Mouse (Mus musculus): Measurements from ENCODE around the gene Mfsd4b5. TPM values are rescaled to one million over a fixed set of nuclear protein-coding genes. Genes with fewer than 3 reads are reported as not detected.
"Not testable (repeated sequence)": the region's sequence is repeated elsewhere in the genome, so short reads cannot be mapped to it uniquely, and the experiment has no call there.

Mfsd4b5 gene
- polyA plus RNA-seq, 1 experiment from 2014 or later, result 0.16 TPM

DNA sequence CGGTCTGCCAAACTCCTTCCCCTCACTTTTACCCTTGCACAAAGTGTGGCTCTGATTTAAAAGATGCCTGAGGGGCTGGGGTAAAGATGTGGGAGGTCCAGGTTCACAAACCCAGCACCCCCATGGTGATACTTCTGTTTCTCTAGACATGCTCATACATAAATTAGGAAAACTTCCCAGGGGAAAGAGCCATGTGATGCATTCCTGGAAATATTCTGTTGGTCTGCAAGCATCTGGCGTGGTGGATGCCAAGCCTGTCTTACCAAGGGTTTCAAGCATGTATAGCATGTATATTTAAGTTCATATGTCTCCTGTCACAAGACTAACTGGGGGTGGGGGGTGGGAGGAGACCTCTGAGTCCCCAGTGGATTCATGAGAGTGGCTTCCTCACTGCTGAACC is 34.0 kb upstream of the Mfsd4b5 start:
- WGBS, result 65% methylated on average over 2 of the region's 2 CpGs
- no peak overlapping the region for H3K9ac ChIP-seq (replicated peaks; ENCODE audit: low read depth, low read length)
- H3K9me3 ChIP-seq (ENCODE audit: control insufficient read depth, low read length), result no peaks in the 10 kb centered on the region
- H3K4me2 ChIP-seq (ENCODE audit: low read depth, low read length), result no peak overlapping the region
- H3K4me1 ChIP-seq (ENCODE audit: control insufficient read depth, insufficient read depth, low read length), result peaks cover 5% of the 10 kb centered on the region; the same call in 1 of the 2 replicates
- no peak for ATAC-seq (ENCODE audit: low read depth)
- no peaks in the 10 kb centered on the region for H3K27me3 ChIP-seq (ENCODE audit: control insufficient read depth, insufficient read depth, low read length)
- no peak overlapping the region for H3K4me3 ChIP-seq (ENCODE audit: low read depth, low read length)
- no peaks in the 10 kb centered on the region for H3K36me3 ChIP-seq (ENCODE audit: control insufficient read depth, insufficient read depth, low read length)
- H3K27ac ChIP-seq (ENCODE audit: low read depth, low read length), result no peak overlapping the region

GRCm38 (mm10) chr10:40019492-40019891 is 33.0 kb upstream of the Mfsd4b5 start:
- no peaks in the 10 kb centered on the region for H3K27me3 ChIP-seq (ENCODE audit: control insufficient read depth, insufficient read depth, low read length)
- no peak overlapping the region for H3K9ac ChIP-seq (replicated peaks; ENCODE audit: low read depth, low read length)
- 82% methylated on average over 3 of the region's 3 CpGs for WGBS
- H3K9me3 ChIP-seq (ENCODE audit: control insufficient read depth, low read length), result no peaks in the 10 kb centered on the region
- H3K4me3 ChIP-seq (ENCODE audit: low read depth, low read length), result no peak overlapping the region
- 0 out of 2 replicates have a peak, but pooled peaks cover 2% of the 10 kb centered on the region for H3K4me1 ChIP-seq (ENCODE audit: control insufficient read depth, insufficient read depth, low read length)
- no peaks in the 10 kb centered on the region for H3K36me3 ChIP-seq (ENCODE audit: control insufficient read depth, insufficient read depth, low read length)
- no peak overlapping the region for H3K4me2 ChIP-seq (ENCODE audit: low read depth, low read length)
- no peak for ATAC-seq (ENCODE audit: low read depth)
- no peak overlapping the region for H3K27ac ChIP-seq (ENCODE audit: low read depth, low read length)

DNA sequence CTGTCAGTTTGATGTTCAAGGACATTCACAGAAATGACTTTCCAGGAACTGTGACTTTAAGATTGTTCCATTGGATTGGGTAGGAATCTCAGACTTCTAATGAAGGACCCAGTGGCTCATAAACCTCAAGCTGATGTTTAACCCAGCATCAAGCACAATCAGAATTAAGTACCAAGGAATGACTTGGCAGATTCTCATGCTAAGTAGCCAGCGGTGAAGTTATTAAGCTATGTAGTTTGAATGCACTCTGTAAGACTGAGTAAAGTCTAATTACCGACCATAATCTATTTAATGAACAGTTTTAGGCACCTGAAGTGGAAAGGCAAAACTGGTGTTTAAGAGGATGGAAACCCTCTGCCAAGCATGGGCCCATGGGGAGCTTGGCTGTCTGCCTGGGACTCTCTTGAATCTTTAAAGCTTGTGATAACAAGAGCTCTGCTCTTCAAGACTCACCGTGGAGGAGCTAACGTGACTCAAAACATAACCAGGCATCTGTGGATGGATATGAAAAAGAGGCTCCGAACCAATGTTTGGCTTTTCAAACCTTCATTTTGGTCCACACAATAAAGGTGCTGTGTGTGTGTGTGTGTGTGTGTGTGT is 31.9 kb upstream of the Mfsd4b5 start:
- no peak overlapping the region for H3K9ac ChIP-seq (replicated peaks; ENCODE audit: low read depth, low read length)
- no peak overlapping the region for H3K4me2 ChIP-seq (ENCODE audit: low read depth, low read length)
- 79% methylated on average over 5 of the region's 5 CpGs for WGBS
- H3K4me3 ChIP-seq (ENCODE audit: low read depth, low read length), result no peak overlapping the region
- no peak for ATAC-seq (ENCODE audit: low read depth)
- H3K27ac ChIP-seq (ENCODE audit: low read depth, low read length), result no peak overlapping the region
- H3K36me3 ChIP-seq (ENCODE audit: control insufficient read depth, insufficient read depth, low read length), result no peaks in the 10 kb centered on the region
- no peaks in the 10 kb centered on the region for H3K9me3 ChIP-seq (ENCODE audit: control insufficient read depth, low read length)
- no peaks in the 10 kb centered on the region for H3K4me1 ChIP-seq (ENCODE audit: control insufficient read depth, insufficient read depth, low read length)
- H3K27me3 ChIP-seq (ENCODE audit: control insufficient read depth, insufficient read depth, low read length), result no peaks in the 10 kb centered on the region

DNA sequence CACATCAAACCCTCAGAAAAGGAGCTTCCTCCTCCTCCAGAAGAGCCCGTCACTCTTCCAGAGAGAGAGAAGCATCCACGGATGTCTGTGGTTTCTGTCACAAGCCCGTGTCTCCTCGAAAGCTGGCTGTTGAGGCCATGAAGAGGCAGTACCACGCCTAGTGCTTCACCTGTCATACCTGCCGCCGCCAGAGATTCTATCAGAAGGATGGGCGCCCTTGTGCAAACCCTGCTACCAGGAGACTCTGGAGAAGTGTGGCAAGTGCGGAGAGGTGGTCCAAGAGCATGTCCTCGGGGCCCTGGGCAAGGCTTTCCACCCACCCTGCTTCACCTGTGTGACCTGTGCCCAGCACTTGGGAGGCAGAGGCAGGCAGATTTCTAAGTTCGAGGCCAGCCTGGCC is 23.1 kb upstream of the Mfsd4b5 start:
- WGBS, result 91% methylated on average over 11 of the region's 11 CpGs
- Histone ChIP-seq H3K4me2 (ENCODE audit: low read depth, low read length) (no peak overlapping the region), H3K9ac (replicated peaks; ENCODE audit: low read depth, low read length) (no peak overlapping the region), H3K27me3 (ENCODE audit: control insufficient read depth, insufficient read depth, low read length) (no peaks in the 10 kb centered on the region), H3K36me3 (ENCODE audit: control insufficient read depth, insufficient read depth, low read length) (no peaks in the 10 kb centered on the region), H3K4me1 (ENCODE audit: control insufficient read depth, insufficient read depth, low read length) (no peaks in the 10 kb centered on the region), H3K9me3 (ENCODE audit: control insufficient read depth, low read length) (no peaks in the 10 kb centered on the region), H3K27ac (ENCODE audit: low read depth, low read length) (no peak overlapping the region), H3K4me3 (ENCODE audit: low read depth, low read length) (no peak overlapping the region)
- no peak for ATAC-seq (ENCODE audit: low read depth)

DNA sequence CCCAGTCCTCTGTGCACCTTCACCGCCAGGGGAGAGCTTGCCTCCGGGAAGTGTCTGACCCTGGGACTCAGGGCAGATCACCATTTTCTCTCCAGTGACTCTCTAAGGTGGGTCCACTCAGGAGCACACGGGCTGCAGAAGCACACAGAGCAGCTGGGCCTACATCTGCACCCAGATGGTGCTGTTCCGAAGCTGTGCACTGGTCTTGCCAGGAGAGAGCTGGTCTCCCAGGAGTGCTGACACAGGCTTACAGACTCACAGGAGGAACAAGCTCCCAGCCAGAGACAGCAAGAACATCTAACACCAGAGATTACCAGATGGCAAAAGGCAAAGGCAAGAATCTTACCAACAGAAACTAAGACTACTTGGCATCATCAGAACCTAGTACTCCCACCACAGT is 22.4 kb upstream of the Mfsd4b5 start:
- 79% methylated on average over 4 of the region's 4 CpGs for WGBS
- not testable (repeated sequence) for ATAC-seq (ENCODE audit: low read depth); H3K4me2 ChIP-seq (ENCODE audit: low read depth, low read length)

GRCm38 (mm10) chr10:40007953-40008352 is 21.5 kb upstream of the Mfsd4b5 start:
- Histone ChIP-seq H3K9ac (replicated peaks; ENCODE audit: low read depth, low read length) (no peak overlapping the region), H3K36me3 (ENCODE audit: control insufficient read depth, insufficient read depth, low read length) (no peaks in the 10 kb centered on the region), H3K27ac (ENCODE audit: low read depth, low read length) (no peak overlapping the region), H3K4me3 (ENCODE audit: low read depth, low read length) (no peak overlapping the region), H3K9me3 (ENCODE audit: control insufficient read depth, low read length) (no peaks in the 10 kb centered on the region), H3K4me1 (ENCODE audit: control insufficient read depth, insufficient read depth, low read length) (no peaks in the 10 kb centered on the region), H3K4me2 (ENCODE audit: low read depth, low read length) (no peak overlapping the region), H3K27me3 (ENCODE audit: control insufficient read depth, insufficient read depth, low read length) (no peaks in the 10 kb centered on the region)
- 87% methylated on average over 4 of the region's 4 CpGs for WGBS
- ATAC-seq (ENCODE audit: low read depth), result no peak

More for the DNA sequence above, 22.4 kb upstream of the Mfsd4b5 start:
- H3K9ac ChIP-seq (replicated peaks; ENCODE audit: low read depth, low read length); H3K27me3 ChIP-seq (ENCODE audit: control insufficient read depth, insufficient read depth, low read length); H3K4me3 ChIP-seq (ENCODE audit: low read depth, low read length); H3K36me3 ChIP-seq (ENCODE audit: control insufficient read depth, insufficient read depth, low read length); H3K27ac ChIP-seq (ENCODE audit: low read depth, low read length); H3K9me3 ChIP-seq (ENCODE audit: control insufficient read depth, low read length); H3K4me1 ChIP-seq (ENCODE audit: control insufficient read depth, insufficient read depth, low read length): not testable (repeated sequence)

DNA sequence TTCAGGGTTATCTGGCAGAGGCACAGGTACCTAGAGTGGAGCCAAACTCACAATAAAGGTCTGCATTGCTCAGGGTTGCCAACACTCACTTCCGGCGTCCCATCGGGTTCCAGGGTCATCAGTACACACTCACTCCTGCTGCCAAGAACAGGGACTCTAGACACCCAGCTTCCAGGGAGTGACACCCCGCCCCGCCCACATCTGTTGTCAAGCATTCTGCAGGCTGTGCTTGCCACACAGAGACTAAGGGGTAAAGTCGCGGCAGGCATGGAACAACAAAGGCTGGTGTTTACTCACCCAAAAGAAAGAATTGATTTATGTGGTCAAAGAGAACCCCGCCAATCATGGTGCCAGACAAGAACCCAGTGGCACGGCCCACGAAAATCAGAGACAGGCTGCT is 20.5 kb upstream of the Mfsd4b5 start:
- H3K27me3 ChIP-seq (ENCODE audit: control insufficient read depth, insufficient read depth, low read length), result no peaks in the 10 kb centered on the region
- H3K4me1 ChIP-seq (ENCODE audit: control insufficient read depth, insufficient read depth, low read length), result no peaks in the 10 kb centered on the region
- no peak overlapping the region for H3K27ac ChIP-seq (ENCODE audit: low read depth, low read length)
- 50% methylated on average over 10 of the region's 10 CpGs for WGBS
- H3K4me2 ChIP-seq (ENCODE audit: low read depth, low read length), result no peak overlapping the region
- H3K4me3 ChIP-seq (ENCODE audit: low read depth, low read length), result no peak overlapping the region
- no peak overlapping the region for H3K9ac ChIP-seq (replicated peaks; ENCODE audit: low read depth, low read length)
- no peaks in the 10 kb centered on the region for H3K9me3 ChIP-seq (ENCODE audit: control insufficient read depth, low read length)
- no peak for ATAC-seq (ENCODE audit: low read depth)
- no peaks in the 10 kb centered on the region for H3K36me3 ChIP-seq (ENCODE audit: control insufficient read depth, insufficient read depth, low read length)

- H3K4me2 ChIP-seq (ENCODE audit: low read depth, low read length), result no peak overlapping the region
- no peaks in the 10 kb centered on the region for H3K9me3 ChIP-seq (ENCODE audit: control insufficient read depth, low read length)
- H3K9ac ChIP-seq (replicated peaks; ENCODE audit: low read depth, low read length), result no peak overlapping the region
- H3K27me3 ChIP-seq (ENCODE audit: control insufficient read depth, insufficient read depth, low read length), result no peaks in the 10 kb centered on the region
- WGBS, result 95% methylated on average over 2 of the region's 2 CpGs
- no peak overlapping the region for H3K27ac ChIP-seq (ENCODE audit: low read depth, low read length)
- H3K4me1 ChIP-seq (ENCODE audit: control insufficient read depth, insufficient read depth, low read length), result no peaks in the 10 kb centered on the region
- H3K36me3 ChIP-seq (ENCODE audit: control insufficient read depth, insufficient read depth, low read length), result no peaks in the 10 kb centered on the region
- no peak overlapping the region for H3K4me3 ChIP-seq (ENCODE audit: low read depth, low read length)
- no peak for ATAC-seq (ENCODE audit: low read depth)
These were observed 14.3 kb upstream of the Mfsd4b5 start for GRCm38 (mm10) chr10:40000746-40001145.

DNA sequence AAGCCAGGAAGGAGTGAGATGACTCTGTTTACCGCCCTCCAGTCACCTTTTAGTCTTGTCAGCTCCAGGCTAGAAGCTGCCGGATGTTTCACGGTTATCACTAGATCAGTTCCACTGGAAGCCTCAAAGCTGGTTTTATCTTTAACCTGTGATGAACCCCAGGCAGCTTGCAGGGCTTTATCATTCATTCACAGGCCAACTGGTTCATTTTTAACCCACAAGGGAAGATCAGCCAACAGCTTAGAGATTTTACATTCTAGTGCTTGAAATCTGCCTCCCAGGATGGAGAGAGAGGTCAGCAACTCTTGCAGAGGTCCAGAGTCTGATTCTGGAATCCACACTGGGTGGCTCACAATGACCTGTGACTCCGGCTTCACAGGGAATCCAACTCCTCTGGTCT is 4.7 kb upstream of the Mfsd4b5 start:
- ATAC-seq (ENCODE audit: low read depth), result no peak
- 86% methylated on average over 4 of the region's 4 CpGs for WGBS

More for the DNA sequence above, 4.7 kb upstream of the Mfsd4b5 start:
- Histone ChIP-seq H3K27ac (ENCODE audit: low read depth, low read length) (no peak overlapping the region), H3K9me3 (ENCODE audit: control insufficient read depth, low read length) (no peaks in the 10 kb centered on the region), H3K4me1 (ENCODE audit: control insufficient read depth, insufficient read depth, low read length) (no peaks in the 10 kb centered on the region), H3K27me3 (ENCODE audit: control insufficient read depth, insufficient read depth, low read length) (no peaks in the 10 kb centered on the region), H3K4me3 (ENCODE audit: low read depth, low read length) (no peak overlapping the region), H3K36me3 (ENCODE audit: control insufficient read depth, insufficient read depth, low read length) (no peaks in the 10 kb centered on the region), H3K4me2 (ENCODE audit: low read depth, low read length) (no peak overlapping the region), H3K9ac (replicated peaks; ENCODE audit: low read depth, low read length) (no peak overlapping the region)
